Mouse (Mus musculus): ENCODE measurements around the gene Fbxo39. TPM values are rescaled to one million over a fixed set of nuclear protein-coding genes. Genes with fewer than 3 reads are reported as not detected.

Gene Fbxo39
- total and polyA plus RNA-seq, 2 experiments, result not detected

GRCm38 (mm10) chr11:72349016-72349415, 34.8 kb downstream of the Fbxo39 start:
- Histone ChIP-seq H3K4me1 (ENCODE audit: control insufficient read depth, insufficient read depth, low read length) (no peaks in the 10 kb centered on the region), H3K36me3 (ENCODE audit: control insufficient read depth, insufficient read depth, low read length) (no peaks in the 10 kb centered on the region), H3K4me3 (ENCODE audit: insufficient read depth, low read depth, low read length) (no peak overlapping the region), H3K79me2 (ENCODE audit: control insufficient read depth, insufficient read depth, low read length) (no peaks in the 10 kb centered on the region), H3K27me3 (ENCODE audit: control insufficient read depth, insufficient read depth, low read length) (no peaks in the 10 kb centered on the region), H3K27ac (replicated peaks; ENCODE audit: insufficient read depth, low read depth, low read length) (no peak overlapping the region), H3K9ac (ENCODE audit: low read depth, low read length) (no peak overlapping the region)
- no peak for DNase-seq (ENCODE audit: extremely low read depth, low read depth, low spot score)
- WGBS, result 49% methylated on average over 8 of the region's 8 CpGs
- TF ChIP-seq POLR2A (IDR thresholded peaks at IDR 0.05; ENCODE audit: extremely low read depth, insufficient read depth, low read length) (no peak), CTCF (IDR thresholded peaks at IDR 0.05; ENCODE audit: low read depth, low read length) (no peak)

DNA sequence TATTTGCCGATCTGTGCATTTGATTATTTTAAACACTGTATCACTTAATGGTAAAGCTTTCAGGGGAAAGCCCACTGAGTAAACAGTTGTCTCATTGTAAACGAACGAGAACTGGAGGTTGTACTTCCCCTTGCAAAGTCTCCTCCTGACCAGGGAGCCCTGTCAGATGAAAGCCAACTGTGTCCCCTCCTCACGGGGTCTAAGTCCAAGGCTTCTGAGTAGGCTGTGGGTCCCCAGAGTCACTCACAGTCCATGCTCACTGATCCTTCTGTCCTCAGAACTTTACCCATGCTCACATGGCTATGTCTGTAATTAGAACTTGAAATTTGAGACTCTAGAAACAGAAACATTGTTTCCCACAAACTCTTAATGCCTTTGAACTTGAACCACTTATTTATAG, 35.4 kb downstream of the Fbxo39 start:
- 63% methylated on average over 4 of the region's 4 CpGs for WGBS
- Histone ChIP-seq H3K9ac (ENCODE audit: low read depth, low read length) (no peak overlapping the region), H3K27me3 (ENCODE audit: control insufficient read depth, insufficient read depth, low read length) (no peaks in the 10 kb centered on the region), H3K4me3 (ENCODE audit: insufficient read depth, low read depth, low read length) (no peak overlapping the region), H3K79me2 (ENCODE audit: control insufficient read depth, insufficient read depth, low read length) (no peaks in the 10 kb centered on the region), H3K4me1 (ENCODE audit: control insufficient read depth, insufficient read depth, low read length) (no peaks in the 10 kb centered on the region), H3K27ac (replicated peaks; ENCODE audit: insufficient read depth, low read depth, low read length) (no peak overlapping the region), H3K36me3 (ENCODE audit: control insufficient read depth, insufficient read depth, low read length) (no peaks in the 10 kb centered on the region)
- no peak for DNase-seq (ENCODE audit: extremely low read depth, low read depth, low spot score)
- TF ChIP-seq POLR2A (IDR thresholded peaks at IDR 0.05; ENCODE audit: extremely low read depth, insufficient read depth, low read length) (no peak), CTCF (IDR thresholded peaks at IDR 0.05; ENCODE audit: low read depth, low read length) (no peak)

- Histone ChIP-seq H3K36me3 (ENCODE audit: control insufficient read depth, insufficient read depth, low read length) (no peaks in the 10 kb centered on the region), H3K4me3 (ENCODE audit: insufficient read depth, low read depth, low read length) (no peak overlapping the region), H3K4me1 (ENCODE audit: control insufficient read depth, insufficient read depth, low read length) (no peaks in the 10 kb centered on the region), H3K27me3 (ENCODE audit: control insufficient read depth, insufficient read depth, low read length) (no peaks in the 10 kb centered on the region), H3K27ac (replicated peaks; ENCODE audit: insufficient read depth, low read depth, low read length) (no peak overlapping the region), H3K9ac (ENCODE audit: low read depth, low read length) (no peak overlapping the region), H3K79me2 (ENCODE audit: control insufficient read depth, insufficient read depth, low read length) (no peaks in the 10 kb centered on the region)
- TF ChIP-seq POLR2A (IDR thresholded peaks at IDR 0.05; ENCODE audit: extremely low read depth, insufficient read depth, low read length), result no peak
- no peak for TF ChIP-seq CTCF (IDR thresholded peaks at IDR 0.05; ENCODE audit: low read depth, low read length)
- 95% methylated on average over 1 of the region's 1 CpGs for WGBS
- DNase-seq (ENCODE audit: extremely low read depth, low read depth, low spot score), result no peak
These were observed 38.0 kb downstream of the Fbxo39 start for GRCm38 (mm10) chr11:72352272-72352671.

- Histone ChIP-seq H3K27me3 (ENCODE audit: control insufficient read depth, insufficient read depth, low read length) (no peaks in the 10 kb centered on the region), H3K4me3 (ENCODE audit: insufficient read depth, low read depth, low read length) (no peak overlapping the region), H3K36me3 (ENCODE audit: control insufficient read depth, insufficient read depth, low read length) (no peaks in the 10 kb centered on the region), H3K4me1 (ENCODE audit: control insufficient read depth, insufficient read depth, low read length) (no peaks in the 10 kb centered on the region), H3K27ac (replicated peaks; ENCODE audit: insufficient read depth, low read depth, low read length) (no peak overlapping the region), H3K79me2 (ENCODE audit: control insufficient read depth, insufficient read depth, low read length) (no peaks in the 10 kb centered on the region), H3K9ac (ENCODE audit: low read depth, low read length) (no peak overlapping the region)
- DNase-seq (ENCODE audit: extremely low read depth, low read depth, low spot score), result no peak
- WGBS, result 78% methylated on average over 3 of the region's 3 CpGs
- no peak for TF ChIP-seq POLR2A (IDR thresholded peaks at IDR 0.05; ENCODE audit: extremely low read depth, insufficient read depth, low read length)
- TF ChIP-seq CTCF (IDR thresholded peaks at IDR 0.05; ENCODE audit: low read depth, low read length), result no peak
These were observed 38.9 kb downstream of the Fbxo39 start for GRCm38 (mm10) chr11:72353186-72353585.

DNA sequence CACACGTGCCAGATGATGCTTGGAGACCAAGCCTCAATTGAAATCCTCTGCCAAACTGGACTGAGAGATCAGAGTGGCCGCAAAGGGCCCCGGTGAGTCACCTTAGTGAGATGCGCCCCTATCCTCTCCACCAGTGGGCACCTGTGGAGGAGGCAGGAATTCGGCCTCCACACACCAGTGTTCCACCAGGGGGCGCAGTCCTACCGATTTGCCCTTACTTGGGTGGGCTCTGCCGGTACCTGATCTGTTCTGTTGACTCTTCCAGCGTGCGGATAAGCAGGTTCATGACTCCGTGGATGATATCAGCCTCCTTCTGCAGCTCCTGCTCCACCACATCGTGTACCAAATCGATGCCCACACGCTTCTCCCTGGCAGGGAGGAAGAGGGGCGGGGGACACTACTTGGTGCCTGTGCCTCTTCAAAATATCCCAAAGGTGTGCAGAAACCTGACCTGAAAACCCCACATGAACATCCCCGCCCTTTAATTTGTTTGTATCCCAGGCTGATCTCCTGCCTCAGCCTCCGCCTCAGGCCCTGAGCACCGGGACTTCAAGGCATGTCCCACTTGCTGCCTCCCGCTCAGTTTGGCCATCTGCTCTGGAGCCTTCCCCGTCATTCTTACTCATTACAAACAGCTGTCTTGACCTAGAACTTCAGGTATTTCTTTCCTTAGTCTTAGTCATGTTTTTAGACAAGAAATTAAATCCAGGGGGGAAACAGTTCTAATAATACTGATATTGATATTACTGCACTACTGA, 40.9 kb downstream of the Fbxo39 start:
- H3K79me2 ChIP-seq (ENCODE audit: control insufficient read depth, insufficient read depth, low read length), result no peaks in the 10 kb centered on the region
- H3K27ac ChIP-seq (replicated peaks; ENCODE audit: insufficient read depth, low read depth, low read length), result no peak overlapping the region
- H3K9ac ChIP-seq (ENCODE audit: low read depth, low read length), result no peak overlapping the region
- H3K4me3 ChIP-seq (ENCODE audit: insufficient read depth, low read depth, low read length), result no peak overlapping the region
- H3K4me1 ChIP-seq (ENCODE audit: control insufficient read depth, insufficient read depth, low read length), result no peaks in the 10 kb centered on the region
- no peaks in the 10 kb centered on the region for H3K36me3 ChIP-seq (ENCODE audit: control insufficient read depth, insufficient read depth, low read length)
- TF ChIP-seq CTCF (IDR thresholded peaks at IDR 0.05; ENCODE audit: low read depth, low read length) (peak; percentile 92), POLR2A (IDR thresholded peaks at IDR 0.05; ENCODE audit: extremely low read depth, insufficient read depth, low read length) (no peak)
- peak; percentile 13 for DNase-seq (ENCODE audit: extremely low read depth, low read depth, low spot score)
- 26% methylated on average over 20 of the region's 20 CpGs for WGBS
- no peaks in the 10 kb centered on the region for H3K27me3 ChIP-seq (ENCODE audit: control insufficient read depth, insufficient read depth, low read length)

All from liver, adult 2 months (tissue).